Mouse (Mus musculus): ENCODE results near the gene Jade3.
"Not testable (repeated sequence)": the region's sequence is repeated elsewhere in the genome, so short reads cannot be mapped to it uniquely, and the experiment has no call there.

Jade3 gene

GRCm38 (mm10) chrX:20425140-20425838 is at the start of gene Jade3:
TSS of gene Jade3 (plus strand) at chrX:20425688.
- peak; percentile 88 for DNase-seq (ENCODE audit: low read depth, low spot score)

- no peak for DNase-seq (ENCODE audit: low read depth, low spot score)
Measured at GRCm38 (mm10) chrX:20379347-20380014, 46.0 kb upstream of the Jade3 start.

- DNase-seq (ENCODE audit: low read depth, low spot score), result no peak
Measured at GRCm38 (mm10) chrX:20382260-20382659, 43.2 kb upstream of the Jade3 start.

DNA sequence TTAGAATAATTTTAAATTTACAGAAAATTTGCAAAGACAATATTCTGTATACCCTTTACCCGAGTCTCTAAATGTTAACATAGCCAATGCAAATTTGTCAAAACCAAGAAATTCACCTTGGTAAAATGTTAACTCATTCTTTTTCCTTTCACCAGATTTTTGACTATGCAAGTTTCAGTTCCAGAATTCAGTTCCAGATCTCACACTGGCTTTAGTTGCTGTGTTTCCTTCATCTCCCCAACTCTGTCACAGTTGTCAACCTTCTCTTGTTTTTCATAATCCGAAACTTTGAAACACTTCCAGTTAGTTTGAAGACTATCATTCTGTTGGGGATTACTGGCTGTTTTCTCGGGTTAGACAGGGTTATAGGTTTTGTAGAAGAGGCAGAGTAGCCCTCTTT is 38.5 kb upstream of the Jade3 start:
- no peak for DNase-seq (ENCODE audit: low read depth, low spot score)

GRCm38 (mm10) chrX:20391964-20392363 is 33.5 kb upstream of the Jade3 start:
- DNase-seq (ENCODE audit: low read depth, low spot score), result not testable (repeated sequence)

DNA sequence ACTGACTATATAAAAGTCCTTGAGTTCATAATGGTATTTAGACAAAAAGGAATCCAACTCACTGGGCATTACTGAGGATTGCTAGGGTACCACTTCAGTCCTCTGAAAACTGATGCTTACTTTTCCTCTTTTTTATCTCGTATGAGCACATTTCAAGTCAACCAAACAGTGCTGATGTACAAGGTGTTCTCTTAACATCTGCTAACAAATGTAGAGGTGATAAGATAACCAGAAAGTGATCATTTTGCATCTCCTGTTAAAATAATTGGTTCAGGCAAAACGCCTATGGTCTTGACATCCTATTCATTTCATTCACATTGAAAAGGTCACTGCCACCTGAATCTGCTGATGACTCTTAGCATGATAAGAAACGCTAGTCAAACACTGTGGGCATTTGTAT is 32.5 kb upstream of the Jade3 start:
- no peak for DNase-seq (ENCODE audit: low read depth, low spot score)

DNA sequence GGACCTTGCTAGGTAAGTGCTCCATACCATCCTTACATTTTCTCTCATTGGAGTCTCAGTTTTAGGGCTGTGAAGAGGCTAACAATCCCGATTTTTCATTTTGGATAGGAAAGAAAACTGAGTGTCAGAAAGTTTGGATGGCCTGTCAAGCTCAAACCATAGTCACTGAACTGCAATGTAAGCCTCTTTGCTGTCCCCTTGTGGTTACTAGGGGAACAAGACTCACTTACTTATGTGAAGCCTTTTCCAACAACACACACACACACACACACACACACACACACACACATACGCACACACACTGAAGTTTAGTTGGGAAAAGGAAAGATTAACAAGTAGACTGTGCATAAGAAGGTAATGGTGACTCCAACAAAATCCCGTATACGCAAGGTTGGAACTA is 21.4 kb upstream of the Jade3 start:
- DNase-seq (ENCODE audit: low read depth, low spot score), result peak; percentile 46

DNA sequence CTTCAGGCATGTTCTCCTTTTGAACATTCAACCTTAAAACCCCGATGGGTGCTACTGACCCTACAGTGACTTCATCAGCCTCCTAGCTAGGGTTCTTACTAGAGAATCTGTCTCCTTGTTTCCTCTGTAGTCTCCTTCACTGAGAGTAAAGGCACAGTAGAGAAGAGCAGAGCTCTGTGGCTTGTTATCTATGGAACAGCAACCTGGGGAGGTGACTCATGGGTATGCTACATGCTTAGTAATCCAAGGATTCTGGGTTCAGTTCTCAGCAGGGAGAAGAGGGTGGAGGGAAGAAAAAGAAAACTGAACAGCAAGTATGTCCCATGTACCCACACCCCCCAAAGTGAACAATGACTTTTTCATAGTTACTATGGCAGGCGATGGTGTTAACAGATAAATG is 18.6 kb upstream of the Jade3 start:
- DNase-seq (ENCODE audit: low read depth, low spot score), result no peak

DNA sequence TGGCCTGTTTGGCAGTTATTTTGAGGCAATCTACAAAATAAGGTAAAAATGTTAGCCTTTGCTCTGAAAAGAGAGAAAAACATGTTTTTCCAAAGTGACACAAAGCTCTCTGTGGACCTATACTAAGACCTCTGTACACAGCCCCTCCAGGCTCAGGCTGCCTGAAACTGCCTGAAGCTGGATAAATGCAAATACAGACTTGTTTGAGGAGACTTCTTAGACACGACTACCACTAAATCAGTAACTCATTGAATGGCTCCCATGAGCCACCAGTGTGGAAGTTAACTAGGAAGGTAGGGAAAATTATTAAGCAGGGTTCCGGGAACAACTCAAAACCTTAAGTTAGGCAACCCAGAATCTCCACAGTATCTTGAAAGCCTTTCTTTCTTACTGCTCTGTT is 17.8 kb upstream of the Jade3 start:
- no peak for DNase-seq (ENCODE audit: low read depth, low spot score)

DNA sequence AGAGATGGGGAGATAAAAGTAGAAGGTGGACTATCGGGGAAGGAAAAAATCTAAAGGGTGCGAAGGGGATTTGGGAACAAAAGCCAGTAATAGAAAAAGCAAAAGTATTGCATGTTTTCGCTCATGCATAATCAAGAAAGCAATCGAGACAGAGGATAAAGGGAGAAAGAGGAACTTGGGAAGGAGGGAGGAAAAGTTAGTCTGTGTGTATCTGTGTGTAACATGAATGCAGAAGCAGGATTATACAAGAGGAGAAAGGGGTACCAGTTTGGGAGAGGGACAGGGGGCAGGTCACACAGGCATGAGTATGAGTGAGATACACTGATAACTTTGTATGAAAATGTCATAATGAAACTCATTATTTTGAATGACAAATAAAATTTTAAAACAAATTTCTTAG is 14.1 kb upstream of the Jade3 start:
- DNase-seq (ENCODE audit: low read depth, low spot score), result no peak

GRCm38 (mm10) chrX:20412221-20412620 is 13.3 kb upstream of the Jade3 start:
- DNase-seq (ENCODE audit: low read depth, low spot score), result no peak

GRCm38 (mm10) chrX:20414885-20415622 is 10.4 kb upstream of the Jade3 start:
- DNase-seq (ENCODE audit: low read depth, low spot score), result no peak

- DNase-seq (ENCODE audit: low read depth, low spot score), result no peak
Measured at GRCm38 (mm10) chrX:20418461-20418860, 7.0 kb upstream of the Jade3 start.

DNA sequence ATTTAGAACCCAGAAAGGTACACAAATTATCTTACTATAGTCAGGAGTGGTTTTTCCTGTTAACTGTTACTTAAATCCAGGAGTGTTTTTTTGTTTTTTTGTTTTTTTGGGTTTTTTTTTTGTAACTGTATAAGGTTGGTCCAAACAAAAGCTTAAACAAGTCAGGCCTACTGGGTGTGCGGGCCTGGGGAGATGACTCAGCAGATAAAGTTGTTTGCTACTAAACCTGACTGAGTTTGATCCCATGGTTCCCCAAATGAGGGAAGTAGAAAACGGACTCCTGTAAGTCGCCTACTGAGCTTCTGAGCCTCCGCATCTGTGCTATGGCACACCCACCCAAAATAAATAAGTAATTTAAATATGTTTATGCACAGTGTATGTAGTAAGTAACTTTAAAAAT is 6.0 kb upstream of the Jade3 start:
- DNase-seq (ENCODE audit: low read depth, low spot score), result no peak

GRCm38 (mm10) chrX:20425839-20426449 is 456 bp downstream of the Jade3 start:
- DNase-seq (ENCODE audit: low read depth, low spot score), result peak; percentile 21

DNA sequence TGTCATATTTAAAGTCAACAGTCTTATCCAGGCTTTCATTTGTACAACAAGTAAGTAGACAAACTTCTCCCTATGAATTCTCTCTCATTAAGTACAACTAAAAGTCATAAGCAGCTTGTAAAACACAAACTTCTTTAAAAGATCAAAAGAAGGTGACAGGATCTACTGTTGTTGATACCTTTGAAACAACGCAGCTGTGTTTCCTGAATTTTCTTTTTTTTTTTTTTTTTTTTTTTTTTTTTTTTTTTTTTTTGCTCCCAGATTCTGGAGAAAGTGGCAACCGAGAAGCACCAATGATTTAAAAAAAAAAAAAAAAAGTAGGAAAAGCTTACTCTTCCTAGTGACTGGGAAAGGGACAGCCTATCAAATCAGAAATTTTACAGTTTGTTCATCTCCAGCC is 57.7 kb downstream of the Jade3 start:
- no peak for DNase-seq (ENCODE audit: low read depth, low spot score)

GRCm38 (mm10) chrX:20497682-20498081 is 72.2 kb downstream of the Jade3 start:
- peak; percentile 9 for DNase-seq (ENCODE audit: low read depth, low spot score)

GRCm38 (mm10) chrX:20520290-20520939 is 94.9 kb downstream of the Jade3 start:
- DNase-seq (ENCODE audit: low read depth, low spot score), result no peak

DNA sequence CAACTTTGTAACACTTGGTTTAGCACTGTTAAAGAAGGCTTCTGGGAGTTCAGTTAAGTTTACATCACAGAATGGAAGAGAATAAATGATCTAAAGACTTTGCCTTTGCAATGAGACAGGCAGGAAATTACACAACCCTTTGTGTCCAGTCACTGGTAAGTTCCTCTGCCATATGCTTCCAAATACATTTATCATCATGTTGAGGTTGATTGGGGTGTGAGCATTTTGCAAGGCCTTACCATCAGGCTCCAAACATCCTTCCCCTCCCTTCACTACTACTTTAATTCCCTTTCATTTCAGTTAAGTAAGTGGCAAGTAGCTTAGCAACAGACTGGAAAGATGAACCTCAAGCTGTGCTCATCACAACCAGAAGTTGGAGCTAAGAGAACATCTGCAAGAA is 96.1 kb downstream of the Jade3 start:
- DNase-seq (ENCODE audit: low read depth, low spot score), result no peak

DNA sequence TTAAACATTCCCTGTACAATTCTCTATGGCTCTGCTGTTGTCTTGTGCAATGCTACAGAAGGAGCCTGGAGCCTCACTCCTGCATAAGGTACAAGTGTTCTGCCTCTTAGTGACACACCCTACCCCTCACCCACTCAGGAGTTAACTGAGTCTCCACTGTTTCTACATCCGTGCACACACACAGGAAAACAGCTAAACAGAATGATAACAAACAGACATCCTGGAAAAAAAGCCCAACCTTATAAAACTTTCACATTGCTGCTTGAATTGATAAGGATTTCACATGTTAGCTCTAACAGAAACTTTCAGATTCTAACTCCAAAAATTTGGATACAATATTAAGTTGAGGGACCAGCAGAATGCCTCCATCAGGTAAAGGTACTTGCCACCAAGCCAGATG is 107.1 kb downstream of the Jade3 start:
- no peak for DNase-seq (ENCODE audit: low read depth, low spot score)

DNA sequence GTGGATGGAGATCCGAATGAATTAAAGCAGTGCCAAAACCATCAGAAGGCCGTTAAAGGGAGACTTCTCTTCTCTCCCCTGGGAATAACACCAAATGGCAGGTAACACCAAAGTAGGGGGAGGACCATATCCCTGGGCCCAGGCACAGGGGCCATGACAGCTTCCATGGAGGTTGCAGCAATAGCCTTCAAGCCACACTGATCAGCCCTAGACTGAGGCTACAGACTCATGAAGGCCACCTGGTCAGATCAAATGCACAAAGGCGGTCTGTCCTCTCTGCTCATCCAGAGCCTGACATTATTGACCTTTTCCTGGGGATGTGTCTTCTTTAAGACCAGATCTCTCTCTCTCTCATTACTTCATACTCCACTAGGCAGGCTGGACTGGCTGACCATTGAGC is 118.4 kb downstream of the Jade3 start:
- no peak for DNase-seq (ENCODE audit: low read depth, low spot score)

GRCm38 (mm10) chrX:20547609-20548008 is 122.1 kb downstream of the Jade3 start:
- DNase-seq (ENCODE audit: low read depth, low spot score), result no peak
